Mouse (Mus musculus): ENCODE results near the gene Mc1r. TPM values are rescaled to one million over a fixed set of nuclear protein-coding genes. Genes with fewer than 3 reads are reported as not detected.

The Mc1r gene
- total and polyA plus RNA-seq, 3 experiments, result 0.04 TPM; not detected in 2

- Histone ChIP-seq H3K9me3 (replicated peaks; ENCODE audit: low read length) (no peaks in the 10 kb centered on the region), H3K79me2 (replicated peaks; ENCODE audit: control insufficient read depth, extremely low read depth, insufficient read depth, poor library complexity, severe bottlenecking) (no peaks in the 10 kb centered on the region), H3K4me2 (ENCODE audit: insufficient read depth, low read depth, poor library complexity, severe bottlenecking) (peak overlapping the region; percentile 95), H3K9ac (ENCODE audit: insufficient read depth, low read depth) (no peak overlapping the region), H3K27ac (ENCODE audit: insufficient read depth, low read depth) (no peak overlapping the region), H3K4me3 (replicated peaks in 1 of 3; ENCODE audit: low read depth in 2 of 3, low read length in 2 of 3, poor library complexity in 1 of 3) (peak overlapping the region in 2 of 3 experiments; percentile 36 to 55), H3K4me1 (ENCODE audit: control insufficient read depth in 1 of 2, insufficient read depth in 2 of 2) (peaks cover 36 to 71% of the 10 kb centered on the region in 2 experiments), H3K36me3 (replicated peaks in 1 of 2; ENCODE audit: control insufficient read depth in 1 of 2, insufficient read depth in 1 of 2, low read length in 1 of 2) (no peaks in the 10 kb centered on the region), H3K27me3 (replicated peaks) (peaks cover 41% of the 10 kb centered on the region)
- in situ Hi-C loops (cut with MboI; ENCODE audit: low pct_ligation_motif_present, low pct_unique_long_range_greater_than_20kb, low sequenced_read_pairs), result no loop called here
- dilution Hi-C loops (cut with MboI; ENCODE audit: extremely low pct_ligation_motif_present, extremely low pct_unique_long_range_greater_than_20kb, low sequenced_read_pairs), result no loop called here
- DNase-seq (ENCODE audit: extremely low read depth), result peak; percentile 44
- TF ChIP-seq ZC3H11A (IDR thresholded peaks at IDR 0.05; ENCODE audit: low read depth, low read length), result no peak
- TF ChIP-seq SIN3A (IDR thresholded peaks at IDR 0.05; ENCODE audit: low read length), result no peak
- TF ChIP-seq ELF1 (IDR thresholded peaks at IDR 0.05; ENCODE audit: low read depth, low read length), result no peak
- TF ChIP-seq USF1 (IDR thresholded peaks at IDR 0.05; ENCODE audit: low read depth, low read length), result no peak
- no peak for TF ChIP-seq ZMIZ1 (IDR thresholded peaks at IDR 0.05; ENCODE audit: low read depth, low read length)
- TF ChIP-seq EP300 (IDR thresholded peaks at IDR 0.05; ENCODE audit: low read length), result no peak
- TF ChIP-seq POLR2AphosphoS2 (IDR thresholded peaks at IDR 0.05; ENCODE audit: low read depth, low read length), result no peak
- TF ChIP-seq BHLHE40 (IDR thresholded peaks at IDR 0.05; ENCODE audit: low read depth, low read length), result no peak
- TF ChIP-seq TCF12 (IDR thresholded peaks at IDR 0.05; ENCODE audit: low read depth, low read length), result no peak
- TF ChIP-seq UBTF (IDR thresholded peaks at IDR 0.05; ENCODE audit: low read depth, low read length), result no peak; the same call in 1 of the 2 replicates
- no peak for TF ChIP-seq GABPA (IDR thresholded peaks at IDR 0.05; ENCODE audit: insufficient replicate concordance, low read depth, low read length)
- TF ChIP-seq JUN (IDR thresholded peaks at IDR 0.05; ENCODE audit: insufficient read depth, low read depth, low read length), result no peak
- no peak for TF ChIP-seq RAD21 (IDR thresholded peaks at IDR 0.05; ENCODE audit: low read depth, low read length)
- TF ChIP-seq HCFC1 (IDR thresholded peaks at IDR 0.05; ENCODE audit: low read depth, low read length), result no peak
Measured at GRCm38 (mm10) chr8:123410788-123411187, 3.9 kb downstream of the Mc1r start.

- dilution Hi-C loops (cut with MboI; ENCODE audit: extremely low pct_ligation_motif_present, extremely low pct_unique_long_range_greater_than_20kb, low sequenced_read_pairs), result no loop called here
- Histone ChIP-seq H3K4me1 (ENCODE audit: control insufficient read depth in 1 of 2, insufficient read depth in 2 of 2) (peaks cover 36 to 70% of the 10 kb centered on the region in 2 experiments), H3K9me3 (replicated peaks; ENCODE audit: low read length) (no peaks in the 10 kb centered on the region)
Measured at GRCm38 (mm10) chr8:123411246-123411645, 4.3 kb downstream of the Mc1r start, which contains the start of gene Tubb3. Gene Tubb3 (plus strand): TSS chr8:123411424.

More at GRCm38 (mm10) chr8:123411246-123411645, 4.3 kb downstream of the Mc1r start, which contains the start of gene Tubb3:
- Histone ChIP-seq H3K4me2 (ENCODE audit: insufficient read depth, low read depth, poor library complexity, severe bottlenecking) (peak within 1 kb of the TSS; percentile 95), H3K9ac (ENCODE audit: insufficient read depth, low read depth) (peak within 1 kb of the TSS; percentile 16; the same call in 1 of the 2 replicates), H3K4me3 (replicated peaks in 1 of 3; ENCODE audit: low read depth in 2 of 3, low read length in 2 of 3, poor library complexity in 1 of 3) (peak within 1 kb of the TSS in 2 of 3 experiments; percentile 36 to 55), H3K27me3 (replicated peaks) (peaks cover 41% of the 10 kb centered on the region), H3K36me3 (replicated peaks in 1 of 2; ENCODE audit: control insufficient read depth in 1 of 2, insufficient read depth in 1 of 2, low read length in 1 of 2) (no peaks in the 10 kb centered on the region), H3K27ac (ENCODE audit: insufficient read depth, low read depth) (no peak within 1 kb of the TSS), H3K79me2 (replicated peaks; ENCODE audit: control insufficient read depth, extremely low read depth, insufficient read depth, poor library complexity, severe bottlenecking) (no peaks in the 10 kb centered on the region)
- in situ Hi-C loops (cut with MboI; ENCODE audit: low pct_ligation_motif_present, low pct_unique_long_range_greater_than_20kb, low sequenced_read_pairs), result no loop called here
- TF ChIP-seq MAZ (IDR thresholded peaks at IDR 0.05; ENCODE audit: low read depth, low read length) (peak; percentile 60), NRF1 (IDR thresholded peaks at IDR 0.05; ENCODE audit: low read depth, low read length) (no peak), RAD21 (IDR thresholded peaks at IDR 0.05; ENCODE audit: low read depth, low read length) (no peak), SMC3 (IDR thresholded peaks at IDR 0.05; ENCODE audit: low read depth, low read length) (no peak), MEF2A (IDR thresholded peaks at IDR 0.05; ENCODE audit: borderline replicate concordance, low read depth, low read length) (no peak), USF2 (conservative IDR thresholded peaks at IDR 0.05; ENCODE audit: low read depth, low read length) (no peak), EP300 (IDR thresholded peaks at IDR 0.05; ENCODE audit: low read length) (no peak), MYC (IDR thresholded peaks at IDR 0.05; ENCODE audit: low read depth, low read length) (no peak), MXI1 (IDR thresholded peaks at IDR 0.05; ENCODE audit: low read depth, low read length) (peak; percentile 76), CTCF (conservative IDR thresholded peaks at IDR 0.05 in 1 of 2, IDR thresholded peaks at IDR 0.05 in 1 of 2; ENCODE audit: low read depth in 2 of 2, low read length in 2 of 2) (no peak), GABPA (IDR thresholded peaks at IDR 0.05; ENCODE audit: insufficient replicate concordance, low read depth, low read length) (no peak), ZC3H11A (IDR thresholded peaks at IDR 0.05; ENCODE audit: low read depth, low read length) (no peak), TCF12 (IDR thresholded peaks at IDR 0.05; ENCODE audit: low read depth, low read length) (no peak), TBP (conservative IDR thresholded peaks at IDR 0.05; ENCODE audit: low read depth, low read length) (peak; percentile 59; the same call in 1 of the 2 replicates), SIN3A (IDR thresholded peaks at IDR 0.05; ENCODE audit: low read length) (no peak; the same call in 1 of the 2 replicates), MAX (IDR thresholded peaks at IDR 0.05; ENCODE audit: low read length) (peak; percentile 31; the same call in 1 of the 2 replicates), USF1 (IDR thresholded peaks at IDR 0.05; ENCODE audit: low read depth, low read length) (no peak), MAFK (IDR thresholded peaks at IDR 0.05; ENCODE audit: insufficient replicate concordance, low read length) (no peak), UBTF (IDR thresholded peaks at IDR 0.05; ENCODE audit: low read depth, low read length) (no peak; the same call in 1 of the 2 replicates), RCOR1 (conservative IDR thresholded peaks at IDR 0.05; ENCODE audit: low read depth, low read length) (no peak), BHLHE40 (IDR thresholded peaks at IDR 0.05; ENCODE audit: low read depth, low read length) (peak; percentile 19; the same call in 1 of the 2 replicates), KAT2A (IDR thresholded peaks at IDR 0.05; ENCODE audit: insufficient replicate concordance, low read length) (no peak), ZMIZ1 (IDR thresholded peaks at IDR 0.05; ENCODE audit: low read depth, low read length) (no peak), POLR2AphosphoS2 (IDR thresholded peaks at IDR 0.05; ENCODE audit: low read depth, low read length) (no peak), IRF4 (IDR thresholded peaks at IDR 0.05; ENCODE audit: low read depth, low read length) (no peak), POLR2A (IDR thresholded peaks at IDR 0.05; ENCODE audit: low read depth, low read length) (peak; percentile 51; the same call in 1 of the 2 replicates), ZNF384 (IDR thresholded peaks at IDR 0.05; ENCODE audit: low read depth, low read length) (no peak), ELF1 (IDR thresholded peaks at IDR 0.05; ENCODE audit: low read depth, low read length) (no peak), JUN (IDR thresholded peaks at IDR 0.05; ENCODE audit: insufficient read depth, low read depth, low read length) (no peak)
- peak; percentile 73 for DNase-seq (ENCODE audit: extremely low read depth)
